Mouse (Mus musculus): Measurements from ENCODE around the gene Gipr. TPM values are rescaled to one million over a fixed set of nuclear protein-coding genes. Genes with fewer than 3 reads are reported as not detected.

The Gipr gene
- polyA plus RNA-seq, 1 experiment from 2014 or later = 1.2 TPM

DNA sequence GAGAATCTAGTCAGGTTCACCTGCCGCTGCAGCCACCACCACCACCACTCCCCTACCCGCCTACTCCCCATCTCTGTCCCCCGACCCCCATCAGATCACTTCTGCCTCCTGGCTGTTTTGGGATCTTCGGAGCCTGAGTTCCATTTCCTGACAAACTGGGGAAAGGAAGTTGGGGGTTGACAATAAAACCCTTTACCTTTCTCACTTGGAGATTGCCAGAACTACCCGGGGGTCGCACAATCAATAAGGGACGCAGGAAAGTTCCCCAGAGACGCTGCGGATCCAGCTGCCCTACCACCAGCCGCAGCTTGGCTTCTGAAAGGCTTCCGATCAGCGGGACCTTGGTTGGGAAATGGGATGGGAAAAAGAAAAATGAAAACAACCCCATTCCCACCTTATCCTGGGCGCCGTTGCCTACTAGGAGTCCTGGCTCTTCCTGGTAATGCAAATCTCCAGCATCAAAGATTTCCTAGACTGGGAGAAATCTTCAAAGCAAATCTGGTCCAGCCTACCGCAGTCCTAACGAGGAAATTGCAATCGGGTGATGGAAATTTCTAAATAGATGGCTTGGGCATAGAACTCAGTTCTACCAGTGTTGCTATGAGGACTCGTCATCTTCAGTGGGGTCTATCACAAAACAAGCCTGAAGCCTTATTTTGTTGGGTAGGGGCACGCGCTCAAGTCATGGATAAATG lies 17.6 kb downstream of the Gipr start:
- Histone ChIP-seq H3K4me2 (peak overlapping the region; percentile 74), H3K36me3 (peaks cover 22% of the 10 kb centered on the region), H3K27me3 (replicated peaks) (no peaks in the 10 kb centered on the region), H3K4me3 (replicated peaks) (peak overlapping the region; percentile 64), H3K27ac (replicated peaks) (peak overlapping the region; percentile 87), H3K9ac (replicated peaks) (peak overlapping the region; percentile 67), H3K4me1 (peaks cover 30% of the 10 kb centered on the region), H3K9me3 (replicated peaks) (no peaks in the 10 kb centered on the region)
- peak; percentile 0; the same call in 1 of the 2 replicates for ATAC-seq (ENCODE audit: low FRiP score)
- WGBS = 9% methylated on average over 20 of the region's 20 CpGs

DNA sequence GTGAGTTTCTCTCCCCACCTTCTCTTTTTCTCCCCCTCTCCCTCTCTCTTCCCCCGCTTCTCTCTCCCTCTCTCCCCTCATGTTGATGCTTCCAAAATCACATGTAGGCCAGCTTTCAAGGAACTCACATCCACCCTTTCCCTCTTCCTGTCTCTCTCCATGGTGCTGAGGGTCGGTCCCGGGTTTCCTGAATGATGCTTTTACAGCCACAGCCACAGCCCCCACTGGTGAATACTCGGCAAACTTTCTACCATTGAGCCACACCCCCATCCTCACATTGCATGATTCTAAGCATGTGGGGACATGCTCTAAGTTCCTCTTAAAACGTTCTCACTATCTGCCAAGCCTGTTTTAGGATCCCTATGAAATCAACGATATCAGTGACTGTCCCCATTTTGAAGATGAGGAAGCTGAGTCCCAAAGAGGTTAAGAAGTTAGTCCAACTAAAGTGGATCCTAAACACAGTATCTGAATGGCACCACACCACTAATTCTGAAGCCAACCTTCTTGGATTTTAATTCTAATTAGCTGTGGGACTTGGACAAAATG lies 18.4 kb downstream of the Gipr start:
- H3K4me1 ChIP-seq = peaks cover 30% of the 10 kb centered on the region
- no peak for ATAC-seq (ENCODE audit: low FRiP score)
- H3K9ac ChIP-seq (replicated peaks) = no peak overlapping the region
- no peaks in the 10 kb centered on the region for H3K9me3 ChIP-seq (replicated peaks)
- H3K27me3 ChIP-seq (replicated peaks) = no peaks in the 10 kb centered on the region
- peak overlapping the region; percentile 74 for H3K4me2 ChIP-seq
- 0 out of 2 replicates have a peak overlapping the region, but pooled peaks have one; percentile 64 for H3K4me3 ChIP-seq (replicated peaks)
- WGBS = 58% methylated on average over 6 of the region's 6 CpGs
- no peak overlapping the region for H3K27ac ChIP-seq (replicated peaks)
- peaks cover 14% of the 10 kb centered on the region for H3K36me3 ChIP-seq

DNA sequence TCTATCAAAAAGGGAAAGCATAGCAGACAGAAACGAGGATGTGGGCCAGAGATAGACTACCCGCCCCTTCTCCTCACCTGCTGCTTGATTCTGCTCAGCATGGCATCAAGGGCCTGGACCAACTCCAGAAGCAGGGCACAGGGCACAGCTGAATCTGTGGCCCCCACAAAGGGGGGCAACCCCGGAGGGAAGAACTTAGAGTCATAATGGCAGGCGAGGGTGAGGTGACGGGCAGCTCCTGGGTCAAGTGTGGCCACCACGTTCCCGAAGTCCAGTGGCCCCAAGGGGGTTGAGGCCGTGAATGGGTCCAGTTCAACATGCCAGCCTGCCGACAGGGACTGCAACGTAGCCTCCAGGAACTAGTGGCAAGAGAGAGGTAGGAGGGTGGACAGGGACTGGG lies 19.1 kb downstream of the Gipr start:
- Histone ChIP-seq H3K4me3 (replicated peaks) (no peak overlapping the region), H3K9ac (replicated peaks) (no peak overlapping the region), H3K36me3 (peaks cover 12% of the 10 kb centered on the region), H3K4me1 (peaks cover 30% of the 10 kb centered on the region), H3K27me3 (replicated peaks) (no peaks in the 10 kb centered on the region), H3K27ac (replicated peaks) (no peak overlapping the region), H3K4me2 (no peak overlapping the region), H3K9me3 (replicated peaks) (no peaks in the 10 kb centered on the region)
- no peak for ATAC-seq (ENCODE audit: low FRiP score)
- WGBS = 90% methylated on average over 10 of the region's 10 CpGs

DNA sequence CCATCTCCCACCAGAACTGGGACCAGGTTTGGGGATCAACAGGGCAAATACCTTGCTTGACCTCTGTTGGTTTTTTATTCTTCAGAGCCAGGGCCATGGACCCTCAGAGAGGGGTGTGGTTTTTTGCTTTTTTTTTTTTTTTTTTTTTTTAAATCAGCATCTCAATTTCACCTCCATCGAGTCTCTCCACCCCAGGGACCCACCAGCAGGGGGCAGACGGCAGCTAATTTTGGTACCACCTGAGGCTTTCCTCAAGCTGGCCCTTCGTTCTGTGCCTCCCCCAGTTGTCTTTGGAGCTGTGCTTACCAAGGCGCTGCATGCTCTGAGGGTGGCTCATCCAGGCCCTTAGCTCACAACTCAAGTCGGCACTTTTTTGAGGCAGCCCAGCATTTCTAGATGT lies 28.5 kb downstream of the Gipr start:
- Histone ChIP-seq H3K27me3 (replicated peaks) (no peaks in the 10 kb centered on the region), H3K27ac (replicated peaks) (no peak overlapping the region), H3K9ac (replicated peaks) (no peak overlapping the region), H3K9me3 (replicated peaks) (no peaks in the 10 kb centered on the region), H3K36me3 (peaks cover 68% of the 10 kb centered on the region), H3K4me1 (0 out of 2 replicates have a peak, but pooled peaks cover 4% of the 10 kb centered on the region), H3K4me3 (replicated peaks) (no peak overlapping the region), H3K4me2 (no peak overlapping the region)
- WGBS = 59% methylated on average over 5 of the region's 5 CpGs
- no peak for ATAC-seq (ENCODE audit: low FRiP score)

DNA sequence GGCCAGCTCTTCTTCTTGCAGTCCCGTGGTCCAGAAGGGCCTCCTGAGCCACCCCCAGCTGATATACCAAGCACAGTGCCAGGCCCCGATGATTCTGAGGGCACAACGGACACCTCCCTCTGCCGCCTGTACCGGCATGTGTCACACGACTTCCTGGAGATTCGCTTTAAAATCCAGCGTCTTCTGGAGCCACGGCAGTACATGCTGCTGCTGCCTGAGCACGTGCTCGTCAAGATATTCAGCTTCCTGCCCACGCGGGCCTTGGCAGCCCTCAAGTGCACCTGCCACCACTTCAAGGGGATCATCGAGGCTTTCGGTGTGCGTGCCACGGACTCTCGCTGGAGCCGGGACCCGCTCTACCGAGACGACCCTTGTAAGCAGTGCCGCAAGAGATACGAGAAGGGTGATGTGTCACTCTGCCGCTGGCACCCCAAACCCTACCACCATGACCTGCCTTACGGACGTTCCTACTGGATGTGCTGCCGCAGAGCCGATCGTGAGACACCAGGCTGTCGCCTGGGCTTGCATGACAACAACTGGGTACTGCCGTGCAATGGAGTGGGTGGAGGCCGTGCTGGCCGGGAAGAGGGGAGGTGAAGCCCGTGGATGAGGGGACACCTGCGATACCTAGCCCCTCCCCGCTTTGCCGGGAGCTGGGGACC lies 29.1 kb downstream of the Gipr start:
- WGBS = 92% methylated on average over 38 of the region's 38 CpGs
- Histone ChIP-seq H3K4me2 (no peak overlapping the region), H3K27me3 (replicated peaks) (no peaks in the 10 kb centered on the region), H3K9ac (replicated peaks) (no peak overlapping the region), H3K4me3 (replicated peaks) (no peak overlapping the region), H3K4me1 (peaks cover 8% of the 10 kb centered on the region), H3K36me3 (peaks cover 64% of the 10 kb centered on the region), H3K9me3 (replicated peaks) (no peaks in the 10 kb centered on the region), H3K27ac (replicated peaks) (no peak overlapping the region)
- ATAC-seq (ENCODE audit: low FRiP score) = no peak

DNA sequence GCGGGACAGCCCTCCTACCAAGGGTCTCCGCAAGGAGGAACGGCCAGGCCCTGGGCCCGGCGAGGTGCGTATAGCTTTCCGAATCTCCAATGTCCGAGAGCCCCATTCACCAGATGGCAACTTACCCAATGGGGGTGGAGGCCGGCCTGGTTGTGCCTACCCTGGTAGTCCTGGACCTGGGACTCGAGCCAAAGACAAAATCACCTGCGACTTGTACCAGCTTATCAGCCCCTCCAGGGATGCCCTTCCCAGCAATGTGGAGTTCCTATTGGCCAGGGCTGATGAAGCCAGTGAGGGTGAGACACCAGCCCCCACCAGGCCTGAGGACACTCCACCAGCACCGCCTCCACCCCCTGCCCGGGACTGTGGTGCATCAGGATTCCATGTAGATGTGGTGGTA lies 29.8 kb downstream of the Gipr start:
- 94% methylated on average over 13 of the region's 13 CpGs for WGBS
- H3K27ac ChIP-seq (replicated peaks) = no peak overlapping the region
- H3K4me3 ChIP-seq (replicated peaks) = no peak overlapping the region
- peaks cover 10% of the 10 kb centered on the region for H3K4me1 ChIP-seq
- H3K36me3 ChIP-seq = peaks cover 60% of the 10 kb centered on the region
- no peaks in the 10 kb centered on the region for H3K27me3 ChIP-seq (replicated peaks)
- no peak overlapping the region for H3K9ac ChIP-seq (replicated peaks)
- no peak for ATAC-seq (ENCODE audit: low FRiP score)
- no peak overlapping the region for H3K4me2 ChIP-seq
- no peaks in the 10 kb centered on the region for H3K9me3 ChIP-seq (replicated peaks)

DNA sequence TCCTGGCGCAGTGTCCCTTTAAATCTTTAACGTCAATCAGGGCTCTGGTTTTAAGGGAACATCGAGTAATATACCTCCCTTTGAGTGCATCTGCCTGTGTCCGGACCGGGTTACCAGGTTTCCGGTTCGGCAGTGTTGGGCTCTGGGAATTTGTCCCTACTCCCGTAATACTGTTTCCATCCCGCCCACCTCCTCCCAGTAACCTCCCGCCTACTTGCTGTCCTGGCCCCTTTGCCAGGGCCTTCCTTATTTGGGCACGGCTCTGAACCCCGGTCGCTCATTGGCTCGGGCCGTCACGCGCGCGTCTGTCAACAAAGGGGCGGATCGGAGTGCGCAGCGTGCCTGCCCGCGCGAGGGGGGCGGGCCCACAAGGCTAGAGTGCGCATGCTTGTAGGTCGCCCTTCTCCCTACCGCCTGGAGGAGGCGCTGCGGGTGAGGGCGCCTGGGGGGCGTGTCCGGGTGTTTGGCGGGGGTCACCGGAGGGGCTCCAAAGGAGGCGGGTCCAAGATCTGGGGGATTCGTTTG lies 34.5 kb downstream of the Gipr start:
- peak overlapping the region; percentile 52 for H3K9ac ChIP-seq (replicated peaks)
- H3K27me3 ChIP-seq (replicated peaks) = no peaks in the 10 kb centered on the region
- 0% methylated on average over 39 of the region's 39 CpGs for WGBS
- no peaks in the 10 kb centered on the region for H3K9me3 ChIP-seq (replicated peaks)
- H3K4me2 ChIP-seq = peak overlapping the region; percentile 66
- ATAC-seq (ENCODE audit: low FRiP score) = peak; percentile 98
- H3K4me1 ChIP-seq = peaks cover 19% of the 10 kb centered on the region
- H3K36me3 ChIP-seq = peaks cover 13% of the 10 kb centered on the region
- peak overlapping the region; percentile 90 for H3K27ac ChIP-seq (replicated peaks)
- peak overlapping the region; percentile 50 for H3K4me3 ChIP-seq (replicated peaks)

DNA sequence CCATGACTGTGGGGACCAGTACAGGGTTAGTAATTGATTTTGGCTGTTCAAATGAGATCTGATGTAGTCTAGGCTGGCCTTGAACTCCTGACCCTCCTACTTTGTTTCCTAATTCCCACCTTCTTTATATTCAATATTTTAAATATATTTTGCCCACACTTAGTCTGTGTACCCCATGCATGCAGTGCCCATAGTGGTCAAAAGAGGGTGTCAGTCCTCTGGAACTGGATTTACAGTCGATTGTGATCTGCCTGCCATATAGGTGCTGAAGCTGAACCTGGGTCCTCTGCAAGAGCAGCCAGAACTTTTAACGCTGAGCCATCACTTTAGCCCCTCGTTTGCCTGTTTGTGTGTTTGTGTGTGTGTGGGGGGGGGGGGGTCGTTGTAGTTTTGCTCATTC lies 35.3 kb downstream of the Gipr start:
- no peak for ATAC-seq (ENCODE audit: low FRiP score)
- Histone ChIP-seq H3K4me1 (peaks cover 19% of the 10 kb centered on the region), H3K4me2 (peak overlapping the region; percentile 66), H3K4me3 (replicated peaks) (peak overlapping the region; percentile 50), H3K27ac (replicated peaks) (peak overlapping the region; percentile 90), H3K27me3 (replicated peaks) (no peaks in the 10 kb centered on the region), H3K36me3 (peaks cover 6% of the 10 kb centered on the region), H3K9me3 (replicated peaks) (no peaks in the 10 kb centered on the region), H3K9ac (replicated peaks) (peak overlapping the region; percentile 43)
- 24% methylated on average over 4 of the region's 4 CpGs for WGBS

DNA sequence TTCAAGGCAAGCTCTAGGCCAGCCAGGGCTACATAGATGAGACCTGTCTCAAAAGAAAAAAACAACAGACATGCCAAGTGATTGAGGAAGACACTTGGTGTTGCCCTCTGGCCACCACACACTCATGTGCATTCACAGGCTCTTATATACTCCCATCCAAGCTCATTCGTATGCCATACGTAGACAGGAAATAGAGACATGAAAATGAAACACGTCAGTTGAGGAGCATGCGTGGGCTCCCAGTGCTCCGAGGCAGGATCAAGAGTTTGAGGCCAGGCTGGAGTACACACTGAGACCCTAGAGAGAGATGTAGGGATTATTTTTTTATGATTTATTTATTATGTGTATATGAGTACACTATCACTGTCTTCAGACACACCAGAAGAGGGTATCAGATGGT lies 36.5 kb downstream of the Gipr start:
- no peak for ATAC-seq (ENCODE audit: low FRiP score)
- WGBS = 95% methylated on average over 5 of the region's 5 CpGs
- no peak overlapping the region for H3K4me2 ChIP-seq
- H3K9ac ChIP-seq (replicated peaks) = no peak overlapping the region
- H3K27me3 ChIP-seq (replicated peaks) = no peaks in the 10 kb centered on the region
- no peaks in the 10 kb centered on the region for H3K9me3 ChIP-seq (replicated peaks)
- H3K4me3 ChIP-seq (replicated peaks) = no peak overlapping the region
- no peak overlapping the region for H3K27ac ChIP-seq (replicated peaks)
- no peaks in the 10 kb centered on the region for H3K36me3 ChIP-seq
- H3K4me1 ChIP-seq = peaks cover 19% of the 10 kb centered on the region

DNA sequence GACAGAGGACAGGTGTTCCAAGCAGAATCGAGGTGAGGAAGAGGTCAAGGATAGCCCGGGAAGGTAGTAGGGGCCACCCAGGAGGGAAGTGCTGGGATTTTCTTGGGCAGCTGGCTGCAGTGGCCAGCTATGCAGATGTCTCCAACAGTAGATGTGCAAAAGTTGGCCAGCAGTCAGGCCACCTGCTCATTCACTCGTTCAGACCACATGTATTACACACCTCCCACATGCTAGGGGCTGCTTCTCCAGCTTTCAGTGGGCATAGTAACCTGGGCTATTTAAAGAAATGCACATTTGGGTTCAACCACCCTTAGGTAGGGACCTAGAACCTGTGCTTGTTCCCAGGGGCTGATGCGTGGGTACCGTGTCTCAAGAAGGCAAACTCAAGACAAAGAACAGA lies 38.2 kb downstream of the Gipr start:
- no peak overlapping the region for H3K27ac ChIP-seq (replicated peaks)
- no peak overlapping the region for H3K4me3 ChIP-seq (replicated peaks)
- no peaks in the 10 kb centered on the region for H3K36me3 ChIP-seq
- WGBS = 94% methylated on average over 5 of the region's 5 CpGs
- H3K27me3 ChIP-seq (replicated peaks) = no peaks in the 10 kb centered on the region
- no peak for ATAC-seq (ENCODE audit: low FRiP score)
- H3K9ac ChIP-seq (replicated peaks) = no peak overlapping the region
- no peaks in the 10 kb centered on the region for H3K9me3 ChIP-seq (replicated peaks)
- H3K4me2 ChIP-seq = no peak overlapping the region
- H3K4me1 ChIP-seq = peaks cover 18% of the 10 kb centered on the region

DNA sequence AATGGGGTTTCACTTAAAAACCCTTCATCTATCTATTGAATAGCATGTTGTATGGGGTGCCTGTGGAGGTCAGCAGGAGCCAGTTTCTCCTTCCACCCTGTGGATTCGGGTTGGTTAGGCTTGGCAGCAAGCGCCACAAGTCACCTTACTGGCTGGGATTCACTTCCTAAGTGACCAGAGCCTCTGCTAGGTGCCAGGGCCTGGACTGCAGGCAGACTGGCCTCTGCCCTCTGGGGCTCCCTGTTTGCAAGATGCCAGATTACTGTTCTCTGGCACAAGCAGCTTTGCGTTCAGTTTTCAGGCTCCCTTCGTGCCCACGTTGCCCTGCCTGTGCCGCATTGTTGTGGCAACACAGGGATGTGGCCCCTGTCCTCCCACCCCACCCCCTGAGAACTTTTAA lies 41.2 kb downstream of the Gipr start:
- no peaks in the 10 kb centered on the region for H3K27me3 ChIP-seq (replicated peaks)
- H3K9me3 ChIP-seq (replicated peaks) = no peaks in the 10 kb centered on the region
- no peak overlapping the region for H3K9ac ChIP-seq (replicated peaks)

DNA sequence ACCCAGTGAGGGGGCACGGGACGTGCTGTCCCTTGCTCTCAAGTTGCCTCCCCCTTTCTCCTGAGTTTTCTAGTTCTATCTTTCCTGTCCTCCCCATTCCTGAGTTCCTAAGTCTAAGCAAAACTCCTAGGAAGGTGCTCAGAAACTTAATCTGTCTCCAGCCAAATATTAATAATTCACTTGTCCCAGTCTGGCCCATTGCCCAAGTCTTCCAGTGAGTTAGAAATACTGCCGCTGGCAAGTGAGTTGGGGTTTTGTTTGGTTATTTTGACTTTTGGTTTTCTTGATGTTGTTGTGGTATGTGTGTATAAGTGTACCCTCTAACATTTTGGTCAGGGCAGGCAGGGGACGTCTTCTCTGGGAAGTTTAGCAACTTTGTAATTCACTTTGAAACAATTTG lies 44.2 kb downstream of the Gipr start:
- no peaks in the 10 kb centered on the region for H3K27me3 ChIP-seq (replicated peaks)
- H3K4me2 ChIP-seq = no peak overlapping the region
- no peaks in the 10 kb centered on the region for H3K36me3 ChIP-seq
- peaks cover 34% of the 10 kb centered on the region for H3K4me1 ChIP-seq
- no peak overlapping the region for H3K9ac ChIP-seq (replicated peaks)
- ATAC-seq (ENCODE audit: low FRiP score) = no peak
- WGBS = 97% methylated on average over 4 of the region's 4 CpGs
- H3K4me3 ChIP-seq (replicated peaks) = no peak overlapping the region
- no peaks in the 10 kb centered on the region for H3K9me3 ChIP-seq (replicated peaks)
- H3K27ac ChIP-seq (replicated peaks) = no peak overlapping the region

More for the DNA sequence above, 41.2 kb downstream of the Gipr start:
- Histone ChIP-seq H3K36me3 (no peaks in the 10 kb centered on the region), H3K4me3 (replicated peaks) (no peak overlapping the region), H3K4me2 (no peak overlapping the region), H3K4me1 (peaks cover 19% of the 10 kb centered on the region), H3K27ac (replicated peaks) (no peak overlapping the region)
- no peak for ATAC-seq (ENCODE audit: low FRiP score)
- WGBS = 89% methylated on average over 6 of the region's 6 CpGs
